Mouse (Mus musculus) neural tube, embryonic 13.5 days (tissue): ENCODE data around the gene Cpsf4. TPM values are rescaled to one million over a fixed set of nuclear protein-coding genes. Genes with fewer than 3 reads are reported as not detected.

Experiments used
- ATAC-seq: fragments of 200-750 bp; cut with Nextera tagmentation; 2 replicates; pipeline ENCODE4 v1.8.0; 2017; ENCODE audit warnings: low read depth, mild to moderate bottlenecking, moderate TSS enrichment, moderate library complexity
- H3K27ac ChIP-seq: fragments of 300-500 bp; sonication (generic); replicated peaks from 2 replicates; pipeline ENCODE4 v1.5.1; 2015; ENCODE audit warnings: moderate library complexity, mild to moderate bottlenecking, inconsistent platforms
- H3K27me3 ChIP-seq: fragments of 300-500 bp; sonication (generic); 2 replicates; pipeline ENCODE4 v1.6.1; 2015; ENCODE audit warnings: mild to moderate bottlenecking, inconsistent platforms
- H3K36me3 ChIP-seq: fragments of 300-500 bp; sonication (generic); 2 replicates; pipeline ENCODE4 v1.6.1; 2015; ENCODE audit warnings: mild to moderate bottlenecking, inconsistent platforms
- H3K4me1 ChIP-seq: fragments of 300-500 bp; sonication (generic); replicated peaks from 2 replicates; pipeline ENCODE4 v1.6.1; 2015; ENCODE audit warnings: inconsistent platforms
- H3K4me2 ChIP-seq: fragments of 300-500 bp; sonication (generic); 2 replicates; pipeline ENCODE4 v1.6.1; 2015; ENCODE audit warnings: inconsistent platforms, mild to moderate bottlenecking, moderate library complexity
- H3K4me3 ChIP-seq: fragments of 300-500 bp; sonication (generic); 2 replicates; pipeline ENCODE4 v1.5.1; 2015; ENCODE audit warnings: mild to moderate bottlenecking, inconsistent platforms
- H3K9ac ChIP-seq: fragments of 300-500 bp; sonication (generic); 2 replicates; pipeline ENCODE4 v1.6.1; 2015; ENCODE audit warnings: moderate library complexity, mild to moderate bottlenecking, inconsistent platforms
- H3K9me3 ChIP-seq: fragments of 300-500 bp; sonication (generic); 2 replicates; pipeline ENCODE4 v1.6.1; 2016; ENCODE audit warnings: inconsistent platforms
- WGBS: fragments of 180-500 bp; shearing (Covaris S2); methylation state at CpG from one replicate; pipeline ENCODE4 v1.1.7; 2015; 5-methylcytosine and 5-hydroxymethylcytosine counted together
- polyA plus RNA-seq: library from polyadenylated mRNA; unstranded; fragments of >200 nt; fragmentation: Nextera tagmentation; extraction: Ambion mirVana; gene quantifications from 2 replicates; pipeline ENCODE4 v1.2.1, GENCODE M21; 2015

The Cpsf4 gene
- polyA plus RNA-seq, 1 experiment from 2014 or later: 47.7 TPM

DNA sequence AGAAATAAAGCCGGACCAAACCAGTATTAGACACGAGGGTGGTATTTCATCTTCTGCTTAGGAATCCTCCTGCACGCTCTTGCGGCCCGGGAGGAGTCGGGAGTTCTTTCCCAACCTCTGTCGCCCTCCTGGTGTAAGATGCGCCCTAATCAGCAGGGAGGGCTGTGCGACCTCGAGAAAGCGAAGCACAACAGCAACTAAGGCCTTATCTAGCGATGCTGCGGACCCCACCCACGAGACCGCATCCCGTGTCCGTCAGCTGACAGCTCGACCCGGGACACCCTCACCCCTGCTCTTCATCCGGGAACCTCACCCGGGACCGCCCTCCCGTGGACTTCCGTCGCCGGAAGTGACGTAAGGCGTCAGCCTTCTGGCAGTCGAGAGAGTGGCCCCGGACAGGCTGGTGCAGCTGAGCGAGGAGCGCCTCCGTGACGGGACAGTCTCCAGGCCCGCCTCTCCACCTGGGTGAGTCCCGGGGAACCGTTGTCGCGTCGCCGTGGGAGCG lies 64.4 kb downstream of the Cpsf4 start, which contains the start of gene Zfp655:
Gene Zfp655 (plus strand): TSS at position 349 of the 505 bp plus-strand sequence.
- Histone ChIP-seq H3K27ac (peak within 1 kb of the TSS; percentile 94), H3K4me3 (peak within 1 kb of the TSS; percentile 100), H3K36me3 (peaks cover 31% of the 10 kb centered on the region), H3K9ac (peak within 1 kb of the TSS; percentile 99), H3K4me2 (peak within 1 kb of the TSS; percentile 85), H3K9me3 (no peaks in the 10 kb centered on the region), H3K4me1 (peaks cover 23% of the 10 kb centered on the region), H3K27me3 (no peaks in the 10 kb centered on the region)
- peak; percentile 97 for ATAC-seq
- under 1% methylated on average over 42 of the region's 42 CpGs for WGBS

Other genes with a start within 250 kb of the Cpsf4 start
- gene Smurf1, start 201.4 kb upstream of the Cpsf4 start, polyA plus RNA-seq: 25.3 and 25.8 TPM in 2 replicates
- not detected in 2 replicates for gene Gm4871, start 134.5 kb upstream of the Cpsf4 start, polyA plus RNA-seq
- gene 1700018F24Rik, start 124.2 kb upstream of the Cpsf4 start, polyA plus RNA-seq: not detected in 2 replicates
- gene Arpc1a, start 83.4 kb upstream of the Cpsf4 start, polyA plus RNA-seq: 228 and 239 TPM in 2 replicates
- not detected in 2 replicates for gene Kpna7, start 83.2 kb upstream of the Cpsf4 start, polyA plus RNA-seq
- gene Arpc1b, start 53.0 kb upstream of the Cpsf4 start, polyA plus RNA-seq: 95.1 and 106 TPM in 2 replicates
- 108 and 123 TPM in 2 replicates for gene Pdap1, start 27.0 kb upstream of the Cpsf4 start, polyA plus RNA-seq
- 206 and 223 TPM in 2 replicates for gene Bud31, start 26.9 kb upstream of the Cpsf4 start, polyA plus RNA-seq
- gene Ptcd1, start 105 bp upstream of the Cpsf4 start, polyA plus RNA-seq: 18.8 and 20.9 TPM in 2 replicates
- gene Atp5j2, start 24.8 kb downstream of the Cpsf4 start, polyA plus RNA-seq: 763 and 785 TPM in 2 replicates
- gene Zkscan14, start 34.7 kb downstream of the Cpsf4 start, polyA plus RNA-seq: 13.6 and 14.6 TPM in 2 replicates
- gene Zkscan5, start 37.3 kb downstream of the Cpsf4 start, polyA plus RNA-seq: 15.3 and 17.2 TPM in 2 replicates
- 35.3 and 41.2 TPM in 2 replicates for gene Zfp655, start 64.5 kb downstream of the Cpsf4 start, polyA plus RNA-seq
- 0.49 and 0.91 TPM in 2 replicates for gene Zscan25, start 113.3 kb downstream of the Cpsf4 start, polyA plus RNA-seq
- gene Cyp3a57, start 178.1 kb downstream of the Cpsf4 start, polyA plus RNA-seq: not detected in 2 replicates